Mouse (Mus musculus) lung, postnatal 0 days (tissue): ENCODE results near the gene Kcnh4.

Experiments
- CTCF ChIP-seq: IDR thresholded peaks from 2 replicates; pipeline ENCODE4 v1.5.1; 2016; ENCODE audit warnings: antibody characterized with exemption, mild to moderate bottlenecking
- EP300 ChIP-seq: IDR thresholded peaks from 2 replicates; pipeline ENCODE4 v1.6.1; 2016; ENCODE audit warnings: antibody characterized with exemption, mild to moderate bottlenecking, control low read depth

GRCm38 (mm10) chr11:100769980-100770379 lies 10.2 kb upstream of the Kcnh4 start:
- no peak for TF ChIP-seq CTCF
- no peak for TF ChIP-seq EP300
